Mouse (Mus musculus): ENCODE measurements at regions not wholly inside any gene's neighbourhood (a gene's known extent, or its start where the extent isn't known, plus 50 kb on each side); places are given as distances from the start of the nearest gene placed in this dataset.

GRCm38 (mm10) chr17:76205082-76205481, 653.3 kb upstream of the Fam98a start:
- Histone ChIP-seq H3K9ac (no peak overlapping the region), H3K9me3 (replicated peaks) (no peaks in the 10 kb centered on the region), H3K27ac (no peak overlapping the region), H3K4me1 (replicated peaks) (no peaks in the 10 kb centered on the region), H3K36me3 (no peaks in the 10 kb centered on the region), H3K27me3 (no peaks in the 10 kb centered on the region), H3K4me3 (replicated peaks) (no peak overlapping the region), H3K4me2 (no peak overlapping the region)
- no peak for DNase-seq
- ATAC-seq (ENCODE audit: low read depth) = no peak

GRCm38 (mm10) chr17:76184813-76185212, 633.1 kb upstream of the Fam98a start:
- H3K27ac ChIP-seq = no peak overlapping the region
- no peak overlapping the region for H3K4me3 ChIP-seq (replicated peaks)
- no peaks in the 10 kb centered on the region for H3K9me3 ChIP-seq (replicated peaks)
- no peak overlapping the region for H3K4me2 ChIP-seq
- ATAC-seq (ENCODE audit: low read depth) (no peak), DNase-seq (no peak)
- H3K4me1 ChIP-seq (replicated peaks) = no peaks in the 10 kb centered on the region
- no peaks in the 10 kb centered on the region for H3K27me3 ChIP-seq
- H3K9ac ChIP-seq = no peak overlapping the region
- 52% methylated on average over 2 of the region's 2 CpGs for WGBS (ENCODE audit: insufficient replicate concordance)
- no peaks in the 10 kb centered on the region for H3K36me3 ChIP-seq

GRCm38 (mm10) chr17:76136660-76137495, 585.1 kb upstream of the Fam98a start:
- Histone ChIP-seq H3K27ac (no peak overlapping the region), H3K9ac (no peak overlapping the region), H3K36me3 (no peaks in the 10 kb centered on the region), H3K27me3 (no peaks in the 10 kb centered on the region), H3K4me3 (replicated peaks) (no peak overlapping the region), H3K4me1 (replicated peaks) (no peaks in the 10 kb centered on the region), H3K9me3 (replicated peaks) (no peaks in the 10 kb centered on the region), H3K4me2 (no peak overlapping the region)
- ATAC-seq (ENCODE audit: low read depth) (no peak), DNase-seq (no peak)

- WGBS (ENCODE audit: insufficient replicate concordance) = 46% methylated on average over 3 of the region's 3 CpGs
Measured at GRCm38 (mm10) chr17:76134030-76134429, 582.3 kb upstream of the Fam98a start.

GRCm38 (mm10) chr17:76125260-76125659, 573.5 kb upstream of the Fam98a start:
- 0 out of 2 replicates have a peak, but pooled peaks cover 3% of the 10 kb centered on the region for H3K9me3 ChIP-seq (replicated peaks)
- WGBS (ENCODE audit: insufficient replicate concordance) = 67% methylated on average over 5 of the region's 5 CpGs

More at GRCm38 (mm10) chr17:76134030-76134429, 582.3 kb upstream of the Fam98a start:
- DNase-seq (no peak), ATAC-seq (ENCODE audit: low read depth) (no peak)
- H3K27me3 ChIP-seq = no peaks in the 10 kb centered on the region
- no peak overlapping the region for H3K4me2 ChIP-seq
- no peak overlapping the region for H3K9ac ChIP-seq
- H3K27ac ChIP-seq = no peak overlapping the region
- H3K4me1 ChIP-seq (replicated peaks) = no peaks in the 10 kb centered on the region
- H3K9me3 ChIP-seq (replicated peaks) = no peaks in the 10 kb centered on the region
- no peak overlapping the region for H3K4me3 ChIP-seq (replicated peaks)
- no peaks in the 10 kb centered on the region for H3K36me3 ChIP-seq

GRCm38 (mm10) chr17:76111315-76112195, 559.8 kb upstream of the Fam98a start:
- H3K4me2 ChIP-seq = no peak overlapping the region
- no peak overlapping the region for H3K27ac ChIP-seq
- ATAC-seq (ENCODE audit: low read depth) = no peak
- H3K4me3 ChIP-seq (replicated peaks) = no peak overlapping the region
- no peaks in the 10 kb centered on the region for H3K4me1 ChIP-seq (replicated peaks)
- H3K36me3 ChIP-seq = no peaks in the 10 kb centered on the region
- H3K27me3 ChIP-seq = no peaks in the 10 kb centered on the region
- H3K9me3 ChIP-seq (replicated peaks) = no peaks in the 10 kb centered on the region
- no peak overlapping the region for H3K9ac ChIP-seq
- 72% methylated on average over 9 of the region's 9 CpGs for WGBS (ENCODE audit: insufficient replicate concordance)
- no peak for DNase-seq

More at GRCm38 (mm10) chr17:76125260-76125659, 573.5 kb upstream of the Fam98a start:
- no peaks in the 10 kb centered on the region for H3K36me3 ChIP-seq
- no peak overlapping the region for H3K9ac ChIP-seq
- no peak overlapping the region for H3K4me3 ChIP-seq (replicated peaks)
- H3K4me2 ChIP-seq = no peak overlapping the region
- H3K27me3 ChIP-seq = no peaks in the 10 kb centered on the region
- no peaks in the 10 kb centered on the region for H3K4me1 ChIP-seq (replicated peaks)
- no peak for DNase-seq
- H3K27ac ChIP-seq = no peak overlapping the region
- ATAC-seq (ENCODE audit: low read depth) = no peak

GRCm38 (mm10) chr17:76110856-76111255, 559.1 kb upstream of the Fam98a start:
- H3K4me2 ChIP-seq = no peak overlapping the region
- WGBS (ENCODE audit: insufficient replicate concordance) = 84% methylated on average over 1 of the region's 1 CpGs

GRCm38 (mm10) chr17:76083536-76083935, 531.8 kb upstream of the Fam98a start:
- H3K27me3 ChIP-seq = no peaks in the 10 kb centered on the region
- H3K4me2 ChIP-seq = no peak overlapping the region
- no peak overlapping the region for H3K27ac ChIP-seq
- H3K4me1 ChIP-seq (replicated peaks) = no peaks in the 10 kb centered on the region
- H3K9me3 ChIP-seq (replicated peaks) = no peaks in the 10 kb centered on the region
- H3K9ac ChIP-seq = no peak overlapping the region
- no peak overlapping the region for H3K4me3 ChIP-seq (replicated peaks)
- 62% methylated on average over 3 of the region's 3 CpGs for WGBS (ENCODE audit: insufficient replicate concordance)
- no peak for DNase-seq
- no peak for ATAC-seq (ENCODE audit: low read depth)
- H3K36me3 ChIP-seq = no peaks in the 10 kb centered on the region

More at GRCm38 (mm10) chr17:76110856-76111255, 559.1 kb upstream of the Fam98a start:
- Histone ChIP-seq H3K4me3 (replicated peaks) (no peak overlapping the region), H3K36me3 (no peaks in the 10 kb centered on the region), H3K9me3 (replicated peaks) (no peaks in the 10 kb centered on the region), H3K27ac (no peak overlapping the region), H3K27me3 (no peaks in the 10 kb centered on the region), H3K4me1 (replicated peaks) (no peaks in the 10 kb centered on the region), H3K9ac (no peak overlapping the region)
- no peak for DNase-seq
- no peak for ATAC-seq (ENCODE audit: low read depth)

- Histone ChIP-seq H3K4me3 (replicated peaks) (no peak overlapping the region), H3K36me3 (no peaks in the 10 kb centered on the region), H3K9me3 (replicated peaks) (no peaks in the 10 kb centered on the region), H3K27ac (no peak overlapping the region), H3K9ac (no peak overlapping the region), H3K27me3 (no peaks in the 10 kb centered on the region), H3K4me2 (no peak overlapping the region), H3K4me1 (replicated peaks) (no peaks in the 10 kb centered on the region)
- ATAC-seq (ENCODE audit: low read depth) = no peak
- WGBS (ENCODE audit: insufficient replicate concordance) = 47% methylated on average over 2 of the region's 2 CpGs
- no peak for DNase-seq
Measured at GRCm38 (mm10) chr17:76081780-76082179, 530.0 kb upstream of the Fam98a start.

- no peak for DNase-seq
- 87% methylated on average over 1 of the region's 1 CpGs for WGBS (ENCODE audit: insufficient replicate concordance)
- no peak overlapping the region for H3K9ac ChIP-seq
- 0 out of 2 replicates have a peak, but pooled peaks cover 3% of the 10 kb centered on the region for H3K9me3 ChIP-seq (replicated peaks)
- no peak overlapping the region for H3K4me2 ChIP-seq
- H3K4me3 ChIP-seq (replicated peaks) = no peak overlapping the region
- ATAC-seq (ENCODE audit: low read depth) = no peak
- no peak overlapping the region for H3K27ac ChIP-seq
- H3K4me1 ChIP-seq (replicated peaks) = no peaks in the 10 kb centered on the region
- H3K36me3 ChIP-seq = no peaks in the 10 kb centered on the region
- H3K27me3 ChIP-seq = no peaks in the 10 kb centered on the region
Measured at GRCm38 (mm10) chr17:76046438-76046837, 494.7 kb upstream of the Fam98a start.

- H3K4me3 ChIP-seq (replicated peaks) = no peak overlapping the region
- H3K27ac ChIP-seq = no peak overlapping the region
- WGBS (ENCODE audit: insufficient replicate concordance) = 56% methylated on average over 1 of the region's 1 CpGs
- no peak overlapping the region for H3K4me2 ChIP-seq
- H3K9ac ChIP-seq = no peak overlapping the region
- H3K9me3 ChIP-seq (replicated peaks) = no peaks in the 10 kb centered on the region
- no peaks in the 10 kb centered on the region for H3K4me1 ChIP-seq (replicated peaks)
- ATAC-seq (ENCODE audit: low read depth) = no peak
- no peak for DNase-seq
- H3K27me3 ChIP-seq = no peaks in the 10 kb centered on the region
- H3K36me3 ChIP-seq = no peaks in the 10 kb centered on the region
Measured at GRCm38 (mm10) chr17:76032710-76033109, 481.0 kb upstream of the Fam98a start.
